Mouse (Mus musculus) layer of hippocampus, adult 2 months (tissue): Measurements from ENCODE around the gene Ccdc85a. TPM values are rescaled to one million over a fixed set of nuclear protein-coding genes. Genes with fewer than 3 reads are reported as not detected.
A peak's percentile ranks its signal among the peaks of the same experiment; 100 is the strongest.
"Not testable (repeated sequence)": the region's sequence is repeated elsewhere in the genome, so short reads cannot be mapped to it uniquely, and the experiment has no call there.

Experiments
- DNase-seq, 2 experiments: peaks; one replicate each; pipeline ENCODE4 v3.0.0; 2022; ENCODE audit warnings: low spot score in 2 of 2
- H3K27ac ChIP-seq: fragments of 200-600 bp; 2 replicates; pipeline ENCODE4 v1.8.1; 2022
- H3K4me3 ChIP-seq: fragments of 200-600 bp; 2 replicates; pipeline ENCODE4 v1.8.1; 2022; ENCODE audit warnings: mild to moderate bottlenecking
- CTCF ChIP-seq: fragments of 200-600 bp; conservative IDR thresholded peaks from 2 replicates; pipeline ENCODE4 v1.8.1; 2022; ENCODE audit warnings: antibody characterized with exemption, mild to moderate bottlenecking, moderate library complexity
- total RNA-seq, 2 experiments: library from RNA; stranded (reverse); gene quantifications; 2 replicates each; pipeline ENCODE4 v1.2.3; 2021

Ccdc85a gene
- total RNA-seq, 2 experiments from 2014 or later: 138 to 151 TPM

DNA sequence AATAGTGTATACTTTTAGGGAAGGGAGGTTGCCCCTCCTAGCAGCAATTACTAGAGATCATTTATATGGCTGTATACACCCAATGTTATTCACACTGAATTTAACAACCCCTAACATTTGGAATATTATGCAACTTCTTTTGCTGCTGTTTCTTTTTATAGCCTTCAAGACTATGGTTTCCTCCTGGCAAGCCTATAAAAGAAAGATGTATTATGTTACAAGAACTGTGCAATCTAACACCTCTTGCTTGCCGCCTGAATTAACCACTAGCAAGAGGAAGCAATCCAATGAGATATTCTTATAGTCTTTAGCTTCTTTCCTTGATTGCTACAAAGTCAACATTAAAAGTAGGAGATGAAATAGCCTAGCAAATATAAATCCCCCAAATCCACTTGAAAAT lies 187.0 kb downstream of the Ccdc85a start:
- no peak for DNase-seq
- Histone ChIP-seq H3K4me3 (no peak overlapping the region), H3K27ac (no peak overlapping the region)
- TF ChIP-seq CTCF: no peak

DNA sequence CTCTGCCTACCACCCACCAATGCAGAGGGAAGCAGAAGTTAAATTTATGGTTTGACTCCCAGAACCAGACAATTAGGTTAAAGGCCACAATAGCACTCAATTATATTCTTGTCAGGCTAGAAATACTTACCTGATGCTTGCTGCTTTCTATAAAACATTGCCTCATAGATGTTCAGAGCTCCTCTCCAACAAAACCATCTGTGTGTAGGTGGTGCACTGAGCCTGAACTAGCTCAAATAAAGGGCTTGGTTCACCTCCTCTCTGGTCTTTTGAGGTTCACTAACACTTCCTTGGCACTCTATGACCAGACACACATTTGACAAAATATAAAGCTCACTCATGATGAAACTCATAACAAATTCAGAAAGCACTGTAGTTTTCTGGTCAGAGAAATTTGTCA lies 208.2 kb downstream of the Ccdc85a start:
- Histone ChIP-seq H3K27ac (peak overlapping the region; percentile 47), H3K4me3 (no peak overlapping the region)
- no peak for TF ChIP-seq CTCF
- DNase-seq: no peak

DNA sequence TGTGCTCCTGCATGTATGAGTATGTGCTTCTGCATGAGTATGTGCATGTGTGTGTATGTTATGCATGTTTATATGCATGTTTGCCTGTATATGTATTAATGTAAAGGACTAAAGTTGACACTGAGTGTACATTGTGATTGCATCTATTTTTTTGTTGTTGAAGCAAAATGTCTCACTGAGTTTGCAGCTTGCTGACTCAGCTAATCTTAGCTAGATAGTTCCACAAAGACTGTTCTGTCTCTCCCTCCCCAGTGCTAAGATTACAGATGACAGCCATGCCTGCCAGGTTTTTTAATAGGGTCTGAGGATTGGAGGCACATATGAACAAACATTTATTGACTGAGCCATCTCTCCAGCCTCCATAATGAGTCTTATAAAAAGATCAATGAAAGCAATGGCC lies 209.5 kb downstream of the Ccdc85a start:
- Histone ChIP-seq H3K27ac (no peak overlapping the region), H3K4me3 (no peak overlapping the region)
- no peak for TF ChIP-seq CTCF
- DNase-seq: no peak

DNA sequence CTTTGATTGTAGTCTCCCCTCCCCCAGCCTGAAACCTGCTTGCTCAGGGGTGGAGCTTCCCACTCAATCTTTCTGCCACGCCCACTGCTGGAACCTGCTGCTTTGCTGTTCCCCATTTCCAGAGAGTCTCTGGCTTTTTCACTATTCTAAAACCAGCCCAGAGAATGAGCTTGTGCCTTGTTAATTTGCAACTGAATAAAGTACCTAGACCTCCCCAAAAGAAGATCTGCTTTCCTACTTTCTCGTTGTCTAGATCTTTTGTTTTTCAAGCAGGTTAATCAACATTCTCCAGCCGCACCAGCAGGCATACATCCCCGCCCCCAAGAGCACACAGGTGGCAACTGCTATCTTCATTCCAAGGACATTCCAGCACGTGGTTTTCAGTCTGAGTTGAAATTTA lies 212.7 kb downstream of the Ccdc85a start:
- not testable (repeated sequence) for DNase-seq, H3K4me3 ChIP-seq, H3K27ac ChIP-seq

DNA sequence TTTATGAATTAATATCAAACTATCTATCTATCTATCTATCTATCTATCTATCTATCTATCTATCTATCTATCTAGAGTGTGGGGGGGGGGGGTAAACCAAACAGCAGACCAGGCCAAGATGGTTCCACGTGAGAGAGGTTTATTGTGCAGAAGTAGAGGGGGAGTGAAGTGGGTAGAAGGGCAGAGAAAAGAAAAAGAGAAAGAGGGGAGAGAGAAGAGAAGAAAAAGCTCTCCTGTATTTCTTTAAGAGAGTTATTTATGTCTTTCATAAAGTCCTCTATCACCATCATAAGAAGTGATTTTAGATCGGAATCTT lies 218.2 kb downstream of the Ccdc85a start:
- TF ChIP-seq CTCF: no peak
- no peak for DNase-seq
- Histone ChIP-seq H3K4me3 (peak overlapping the region; percentile 60), H3K27ac (peak overlapping the region; percentile 87)

DNA sequence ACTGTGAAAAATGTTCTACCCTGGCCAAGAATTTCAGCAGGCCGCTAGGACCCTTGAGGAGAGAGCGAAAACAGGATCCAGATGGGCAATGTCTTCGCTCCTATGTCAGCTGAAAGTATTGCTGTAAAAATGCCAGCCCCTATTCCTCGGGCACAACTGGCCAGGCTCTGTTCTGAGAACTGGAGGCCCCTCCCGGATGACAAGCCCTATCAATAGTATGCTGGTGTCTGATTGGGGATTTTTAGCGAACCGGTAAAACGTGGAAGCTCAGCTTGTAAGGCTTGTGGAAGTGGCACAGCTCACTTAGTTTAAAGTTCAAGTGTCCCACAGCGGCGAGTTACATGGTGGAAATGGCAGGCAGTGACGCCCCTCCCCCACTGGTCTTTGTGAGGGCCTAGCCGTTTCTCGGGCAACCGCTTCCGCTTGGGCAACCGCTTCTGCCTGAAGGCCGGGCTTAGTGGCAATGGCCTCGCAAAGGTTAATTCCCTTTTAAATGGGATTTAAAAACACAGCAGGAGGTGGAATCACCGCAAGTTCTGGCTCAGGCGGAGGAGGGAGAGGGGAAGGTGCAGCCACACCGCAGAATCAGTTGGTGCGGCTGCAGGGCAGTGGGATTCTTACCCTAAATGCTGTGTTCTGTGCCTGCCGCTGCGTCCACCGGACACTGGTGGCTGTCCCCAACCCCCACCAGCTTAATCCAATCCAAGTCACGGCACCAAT lies 218.8 kb downstream of the Ccdc85a start:
- peak overlapping the region; percentile 87 for H3K27ac ChIP-seq
- peak overlapping the region; percentile 60 for H3K4me3 ChIP-seq
- TF ChIP-seq CTCF: no peak
- peak; percentile 77 to 78 for DNase-seq

DNA sequence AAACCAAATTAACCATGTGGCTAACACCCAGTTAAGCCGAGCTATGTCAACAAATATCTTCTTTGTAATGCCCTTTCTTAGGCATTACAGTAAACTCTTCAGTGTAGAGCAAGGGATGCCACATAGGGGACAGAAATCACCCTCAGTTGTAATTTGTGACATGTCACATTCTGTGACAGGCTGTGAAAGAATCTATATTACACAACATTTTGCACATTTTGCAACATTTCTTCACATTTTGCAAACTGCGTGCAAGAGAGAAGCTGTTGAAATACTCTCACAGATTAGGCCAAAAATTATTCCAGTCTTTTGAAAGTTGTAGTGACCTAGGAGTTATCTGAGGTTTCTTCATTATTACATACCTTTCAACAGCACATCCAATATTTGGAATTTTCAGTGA lies 240.7 kb downstream of the Ccdc85a start:
- Histone ChIP-seq H3K27ac (no peak overlapping the region), H3K4me3 (no peak overlapping the region)
- TF ChIP-seq CTCF: no peak
- DNase-seq: no peak

DNA sequence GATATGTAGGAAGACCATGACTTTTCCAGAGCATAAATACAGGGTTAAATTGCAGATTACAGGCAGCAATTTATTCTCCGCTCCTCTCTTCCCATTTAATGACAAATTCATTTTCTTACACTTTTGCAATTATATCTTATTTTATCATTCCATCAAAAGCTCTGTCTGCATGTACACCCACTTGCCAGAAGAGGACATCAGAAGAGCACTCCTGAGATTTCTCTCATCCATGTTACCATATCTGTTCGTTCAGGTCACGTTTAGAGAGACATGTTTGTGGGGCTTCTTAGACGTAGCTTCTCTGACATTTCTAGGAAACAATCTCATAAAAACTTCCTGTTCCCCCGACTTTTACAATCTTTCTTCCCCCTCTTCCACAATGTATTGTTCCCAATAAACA lies 242.2 kb downstream of the Ccdc85a start:
- no peak overlapping the region for H3K4me3 ChIP-seq
- peak; percentile 85 for TF ChIP-seq CTCF
- no peak overlapping the region for H3K27ac ChIP-seq
- no peak for DNase-seq

DNA sequence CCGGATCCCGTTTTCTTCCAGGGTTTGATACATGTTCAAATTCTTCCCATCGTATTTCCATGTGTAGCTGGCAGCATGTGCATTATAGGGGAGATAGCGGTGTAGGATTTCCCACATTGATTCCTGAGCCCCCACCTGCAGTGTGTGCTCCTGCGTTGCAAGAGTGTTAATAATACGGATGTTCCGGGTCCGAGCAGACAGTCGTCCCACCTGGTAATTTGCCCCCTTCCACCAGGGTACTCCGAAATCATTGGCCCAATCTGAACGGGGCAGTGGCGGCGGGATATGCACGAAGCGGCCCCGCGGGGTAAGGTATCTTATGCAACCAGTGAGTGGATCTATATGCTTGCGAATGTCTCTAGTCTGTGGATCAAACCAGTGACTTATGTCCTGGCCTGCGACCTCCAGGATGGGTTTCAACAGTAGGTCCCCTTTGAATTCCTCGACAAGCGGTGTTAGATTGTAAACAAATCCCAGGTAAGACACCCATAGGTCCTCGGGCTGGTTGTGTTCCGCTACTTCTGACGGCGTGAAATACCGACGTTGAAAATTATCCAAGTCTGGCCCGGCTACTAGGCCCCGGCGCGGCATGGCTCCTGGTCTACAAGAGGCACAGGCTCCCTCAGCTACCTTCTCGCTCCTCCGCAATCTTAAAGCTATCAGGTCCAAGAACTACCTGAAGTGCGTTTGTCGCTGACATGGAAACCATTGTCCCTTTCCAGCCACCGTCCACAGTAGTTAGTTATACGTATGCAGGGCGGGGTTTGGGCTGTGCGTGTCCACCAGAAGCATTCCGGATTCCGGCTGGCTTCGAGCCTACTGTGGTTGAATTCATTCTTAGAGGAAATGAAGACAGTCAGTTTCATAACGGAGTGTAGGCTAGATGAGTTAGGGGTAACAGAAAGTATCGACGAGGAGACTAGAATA lies 244.6 kb downstream of the Ccdc85a start, which contains the start of gene Gm6685:
TSS of gene Gm6685 (minus strand) at position 644 of the 927 bp plus-strand sequence.
- not testable (repeated sequence) for DNase-seq, H3K27ac ChIP-seq
- peak within 1 kb of the TSS; percentile 43 for H3K4me3 ChIP-seq

Other genes with a start within 250 kb of the Ccdc85a start
- gene Gm6685, start 244.5 kb downstream of the Ccdc85a start, total RNA-seq: 1 to 10 TPM; 6.1 TPM